In the genomic region with DNA sequence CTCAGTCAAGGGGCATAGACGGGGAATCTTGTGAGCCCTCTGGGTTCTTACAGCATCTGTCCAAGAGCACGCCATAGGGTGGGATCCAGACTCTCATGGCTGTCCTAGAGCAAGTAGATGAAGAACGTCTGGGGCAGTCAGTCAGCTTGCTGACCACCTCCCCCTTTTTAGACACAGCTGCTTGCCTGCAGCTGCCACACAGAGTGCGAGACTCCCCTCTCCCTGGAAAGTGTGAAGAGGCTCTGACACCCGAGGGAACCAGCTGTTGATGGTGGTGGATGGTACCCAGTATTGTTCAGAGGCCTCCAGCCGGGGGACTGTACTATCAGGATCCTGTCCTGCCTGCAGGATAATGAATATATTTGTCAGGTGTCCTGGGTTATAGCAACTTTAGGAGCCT, we compare ENCODE assay signal across 18 mouse cellular contexts.
DNase-seq lines count a peak whose midpoint lies in the region; ATAC-seq and TF ChIP-seq lines count a peak whose summit lies in the region.
"Had no signal": no experiment of that assay in that cellular context is flagged by ENCODE, and none has a peak within 500 bp of the region (broad histone marks: within the 10 kb centered on the region; RNA-seq: fewer than 3 reads in every experiment).

No protein-coding gene starts in this region.

- ATAC-seq in forebrain, embryonic 12.5 days (ENCODE audit: low FRiP score) = no peak; the same call in 1 of the 2 replicates
- ATAC-seq in forebrain, embryonic 15.5 days (replicated peaks) = no peak
- no peak for ATAC-seq in liver, embryonic 15.5 days (ENCODE audit: insufficient read depth)
- ATAC-seq in liver, embryonic 11.5 days (replicated peaks; ENCODE audit: low FRiP score) = no peak
- ATAC-seq in limb, embryonic 13.5 days (ENCODE audit: low FRiP score, low read depth) = peak; percentile 59; the same call in 1 of the 2 replicates

- peaks cover 26% of the 10 kb centered on the region for H3K4me1 ChIP-seq in forebrain, embryonic 12.5 days
- peaks cover 3% of the 10 kb centered on the region; the same call in 1 of the 2 replicates for H3K4me1 ChIP-seq in forebrain, embryonic 15.5 days
- H3K4me1 ChIP-seq in liver, embryonic 15.5 days (replicated peaks) = peaks cover 67% of the 10 kb centered on the region
- peaks cover 22% of the 10 kb centered on the region for H3K4me1 ChIP-seq in liver, embryonic 11.5 days (replicated peaks; ENCODE audit: control insufficient read depth, insufficient read depth, low read length)
- peaks cover 45% of the 10 kb centered on the region for H3K4me1 ChIP-seq in limb, embryonic 13.5 days
- peaks cover 35% of the 10 kb centered on the region for H3K4me1 ChIP-seq in forebrain, embryonic 10.5 days

- TF ChIP-seq POLR2A in myocyte (IDR thresholded peaks at IDR 0.05; ENCODE audit: insufficient read length, low read depth) = no peak

- no peaks in the 10 kb centered on the region for H3K27me3 ChIP-seq in forebrain, embryonic 12.5 days
- no peaks in the 10 kb centered on the region for H3K27me3 ChIP-seq in forebrain, embryonic 15.5 days
- H3K27me3 ChIP-seq in liver, embryonic 15.5 days = no peaks in the 10 kb centered on the region
- no peaks in the 10 kb centered on the region for H3K27me3 ChIP-seq in liver, embryonic 11.5 days (replicated peaks; ENCODE audit: control insufficient read depth, insufficient read depth, low read length)
- H3K27me3 ChIP-seq in limb, embryonic 13.5 days = no peaks in the 10 kb centered on the region
- H3K27me3 ChIP-seq in myocyte (ENCODE audit: control insufficient read depth, insufficient read depth, insufficient read length) = no peaks in the 10 kb centered on the region
- no peaks in the 10 kb centered on the region for H3K27me3 ChIP-seq in forebrain, embryonic 10.5 days (ENCODE audit: poor library complexity, severe bottlenecking)
- H3K27me3 ChIP-seq: CH12.LX; kidney, embryonic 15.5 days had no signal

- no peak overlapping the region for H3ac ChIP-seq in myocyte (ENCODE audit: control insufficient read depth, insufficient read length)

- no peak overlapping the region for H3K4me3 ChIP-seq in forebrain, embryonic 12.5 days (replicated peaks)
- no peak overlapping the region for H3K4me3 ChIP-seq in forebrain, embryonic 15.5 days
- H3K4me3 ChIP-seq in liver, embryonic 15.5 days (replicated peaks) = no peak overlapping the region
- no peak overlapping the region for H3K4me3 ChIP-seq in liver, embryonic 11.5 days (ENCODE audit: low read depth, low read length)
- no peak overlapping the region for H3K4me3 ChIP-seq in limb, embryonic 13.5 days
- no peak overlapping the region for H3K4me3 ChIP-seq in myocyte
- H3K4me3 ChIP-seq in forebrain, embryonic 10.5 days = no peak overlapping the region
- H3K4me3 ChIP-seq: kidney, embryonic 15.5 days had no signal

- no peak for DNase-seq in liver, embryonic 11.5 days (ENCODE audit: low spot score)
- DNase-seq in spleen, postnatal 4 days (ENCODE audit: low spot score in 2 of 2) = no peak
- DNase-seq in forebrain, embryonic 10.5 days (ENCODE audit: extremely low spot score, low spot score) = no peak
- DNase-seq: adrenal gland, postnatal 25 days; cerebellum, adult 8-10 months; heart, adult 18-20 months; lung, postnatal 14 days; right cerebral cortex, adult 18-20 months; thymus, postnatal 14 days had no signal

- H3K27ac ChIP-seq in forebrain, embryonic 12.5 days = peak overlapping the region; percentile 46
- no peak overlapping the region for H3K27ac ChIP-seq in forebrain, embryonic 15.5 days (replicated peaks)
- H3K27ac ChIP-seq in liver, embryonic 15.5 days (replicated peaks) = peak overlapping the region; percentile 96
- H3K27ac ChIP-seq in liver, embryonic 11.5 days (ENCODE audit: low read depth, low read length) = no peak overlapping the region
- H3K27ac ChIP-seq in limb, embryonic 13.5 days = peak overlapping the region; percentile 59
- H3K27ac ChIP-seq in forebrain, embryonic 10.5 days = no peak overlapping the region; the same call in 1 of the 2 replicates
- H3K27ac ChIP-seq: kidney, embryonic 15.5 days; stomach, postnatal 0 days had no signal

- no peaks in the 10 kb centered on the region for H3K36me3 ChIP-seq in forebrain, embryonic 12.5 days (replicated peaks)
- H3K36me3 ChIP-seq in forebrain, embryonic 15.5 days = no peaks in the 10 kb centered on the region
- peaks cover 8% of the 10 kb centered on the region; the same call in 1 of the 2 replicates for H3K36me3 ChIP-seq in liver, embryonic 15.5 days (replicated peaks)
- H3K36me3 ChIP-seq in liver, embryonic 11.5 days (ENCODE audit: control insufficient read depth, insufficient read depth, low read length) = no peaks in the 10 kb centered on the region
- peaks cover 7% of the 10 kb centered on the region for H3K36me3 ChIP-seq in limb, embryonic 13.5 days
- H3K36me3 ChIP-seq in myocyte (ENCODE audit: control insufficient read depth, insufficient read depth) = no peaks in the 10 kb centered on the region
- no peaks in the 10 kb centered on the region for H3K36me3 ChIP-seq in forebrain, embryonic 10.5 days (replicated peaks)

- H3K9ac ChIP-seq in forebrain, embryonic 12.5 days = no peak overlapping the region
- H3K9ac ChIP-seq in forebrain, embryonic 15.5 days (replicated peaks) = no peak overlapping the region
- H3K9ac ChIP-seq in liver, embryonic 15.5 days = 0 out of 2 replicates have a peak overlapping the region, but pooled peaks have one; percentile 4
- no peak overlapping the region for H3K9ac ChIP-seq in liver, embryonic 11.5 days (ENCODE audit: low read depth, low read length)
- H3K9ac ChIP-seq in limb, embryonic 13.5 days = 0 out of 2 replicates have a peak overlapping the region, but pooled peaks have one; percentile 19
- H3K9ac ChIP-seq: kidney, embryonic 15.5 days; liver, embryonic 14.5 days had no signal

- 68% methylated on average over 6 of the region's 6 CpGs for WGBS in forebrain, embryonic 12.5 days
- 66% methylated on average over 6 of the region's 6 CpGs for WGBS in forebrain, embryonic 15.5 days
- WGBS in liver, embryonic 15.5 days (ENCODE audit: insufficient replicate concordance) = 66% methylated on average over 6 of the region's 6 CpGs
- WGBS in liver, embryonic 11.5 days = 56% methylated on average over 6 of the region's 6 CpGs
- 31% methylated on average over 6 of the region's 6 CpGs for WGBS in limb, embryonic 13.5 days
- WGBS in forebrain, embryonic 10.5 days = 73% methylated on average over 6 of the region's 6 CpGs

- no peak overlapping the region for H3K4me2 ChIP-seq in forebrain, embryonic 12.5 days
- no peak overlapping the region for H3K4me2 ChIP-seq in forebrain, embryonic 15.5 days (replicated peaks)
- no peak overlapping the region for H3K4me2 ChIP-seq in liver, embryonic 15.5 days
- H3K4me2 ChIP-seq in liver, embryonic 11.5 days = no peak overlapping the region
- peak overlapping the region; percentile 17; the same call in 1 of the 2 replicates for H3K4me2 ChIP-seq in limb, embryonic 13.5 days (replicated peaks)
- no peak overlapping the region for H3K4me2 ChIP-seq in myocyte (ENCODE audit: low read depth)
- H3K4me2 ChIP-seq: kidney, embryonic 15.5 days had no signal

- no peaks in the 10 kb centered on the region for H3K79me2 ChIP-seq in myocyte (ENCODE audit: control insufficient read depth, insufficient read depth)

- H3K9me3 ChIP-seq in forebrain, embryonic 12.5 days = no peaks in the 10 kb centered on the region
- H3K9me3 ChIP-seq in forebrain, embryonic 15.5 days = no peaks in the 10 kb centered on the region
- no peaks in the 10 kb centered on the region for H3K9me3 ChIP-seq in liver, embryonic 15.5 days (replicated peaks)
- H3K9me3 ChIP-seq in liver, embryonic 11.5 days (ENCODE audit: control insufficient read depth, low read length) = no peaks in the 10 kb centered on the region
- no peaks in the 10 kb centered on the region for H3K9me3 ChIP-seq in limb, embryonic 13.5 days
- H3K9me3 ChIP-seq in forebrain, embryonic 10.5 days = no peaks in the 10 kb centered on the region
- H3K9me3 ChIP-seq: kidney, embryonic 15.5 days had no signal

TF ChIP-seq in myocyte, 11 proteins besides CTCF, POLR2A, EP300 and RAD21:
- TF ChIP-seq USF1 (IDR thresholded peaks at IDR 0.05; ENCODE audit: low read depth) (no peak), MYOD1 (IDR thresholded peaks at IDR 0.05; ENCODE audit: control insufficient read depth in 1 of 3, insufficient read length in 2 of 3, low read depth in 2 of 3) (peak in 2 of 3 experiments; percentile 76 to 81), MYOG (IDR thresholded peaks at IDR 0.05; ENCODE audit: control insufficient read depth in 1 of 3, insufficient read depth in 1 of 3, insufficient read length in 2 of 3, low read depth in 2 of 3) (peak; percentile 9 to 82 (median 64)), TCF3 (IDR thresholded peaks at IDR 0.05; ENCODE audit: insufficient read length, low read depth) (peak; percentile 58), TCF12 (IDR thresholded peaks at IDR 0.05; ENCODE audit: insufficient read depth, poor library complexity, severe bottlenecking) (no peak)

Comparison
In these comparisons a context has a peak if more than half of its experiments do, and no peak if none do; other contexts are left out.
1. H3K27ac ChIP-seq: peak in forebrain, embryonic 12.5 days (single experiment), liver, embryonic 15.5 days (single experiment) and limb, embryonic 13.5 days (single experiment); none in forebrain, embryonic 15.5 days (single experiment), liver, embryonic 11.5 days (single experiment) and forebrain, embryonic 10.5 days (single experiment).
2. H3K9ac ChIP-seq: peak in liver, embryonic 15.5 days (single experiment) and limb, embryonic 13.5 days (single experiment); none in forebrain, embryonic 12.5 days (single experiment), forebrain, embryonic 15.5 days (single experiment) and liver, embryonic 11.5 days (single experiment).